18 mouse cellular contexts compared by ENCODE assay signal in the genomic region with DNA sequence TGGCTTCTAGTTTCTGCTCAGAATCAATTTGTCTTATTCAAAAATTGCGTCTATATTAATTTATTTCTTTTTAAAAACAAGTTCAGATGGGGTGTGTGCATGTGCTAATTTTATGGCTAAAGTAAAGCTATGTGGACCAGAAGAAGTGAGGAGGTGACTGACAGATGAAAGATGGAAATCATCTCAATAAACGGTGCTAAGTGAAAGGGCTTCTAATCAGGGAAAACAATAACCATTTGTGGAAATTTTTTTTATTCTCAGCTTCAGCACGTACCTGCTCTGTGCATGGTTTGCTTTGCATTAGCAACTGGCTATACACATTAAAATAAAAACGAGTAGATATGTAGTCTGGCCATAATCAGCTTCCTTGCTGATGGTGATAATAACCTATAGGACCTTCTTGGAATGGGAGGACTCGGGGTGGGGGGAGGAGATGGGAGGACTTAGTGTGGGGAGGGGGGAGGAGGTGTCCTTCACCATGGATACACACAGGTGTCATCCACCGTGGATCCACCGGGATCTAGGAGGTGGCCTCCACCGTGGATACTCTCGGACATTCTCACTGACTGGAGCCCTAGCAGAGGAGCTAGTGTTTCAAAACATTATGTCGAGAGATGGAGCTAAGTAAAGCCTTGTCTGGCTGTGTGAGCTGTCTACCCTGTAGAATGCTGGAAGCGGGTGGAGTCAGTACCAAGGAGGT.
DNase-seq lines count a peak whose midpoint lies in the region; ATAC-seq lines count a peak whose summit lies in the region.
"Had no signal": no experiment of that assay in that cellular context is flagged by ENCODE, and none has a peak within 500 bp of the region (broad histone marks: within the 10 kb centered on the region; RNA-seq: fewer than 3 reads in every experiment).

No protein-coding gene starts in this region.

- WGBS in forebrain, embryonic 11.5 days, result 81% methylated on average over 11 of the region's 11 CpGs
- 84% methylated on average over 11 of the region's 11 CpGs for WGBS in forebrain, embryonic 10.5 days
- WGBS in lung, embryonic 15.5 days, result 54% methylated on average over 11 of the region's 11 CpGs
- 57% methylated on average over 11 of the region's 11 CpGs for WGBS in hindbrain, embryonic 15.5 days
- WGBS in neural tube, embryonic 15.5 days, result 63% methylated on average over 11 of the region's 11 CpGs

- H3K36me3 ChIP-seq in forebrain, embryonic 11.5 days (ENCODE audit: control insufficient read depth, insufficient read depth, low read length), result no peaks in the 10 kb centered on the region
- H3K36me3 ChIP-seq in forebrain, embryonic 10.5 days (replicated peaks), result no peaks in the 10 kb centered on the region; the same call in 1 of the 2 replicates
- no peaks in the 10 kb centered on the region for H3K36me3 ChIP-seq in lung, embryonic 15.5 days
- H3K36me3 ChIP-seq in hindbrain, embryonic 15.5 days, result 0 out of 2 replicates have a peak, but pooled peaks cover 7% of the 10 kb centered on the region
- no peaks in the 10 kb centered on the region for H3K36me3 ChIP-seq in neural tube, embryonic 15.5 days
- H3K36me3 ChIP-seq: embryonic facial prominence, embryonic 15.5 days; stomach, embryonic 15.5 days had no signal

- H3K27me3 ChIP-seq in forebrain, embryonic 11.5 days (ENCODE audit: control insufficient read depth, insufficient read depth, low read length), result no peaks in the 10 kb centered on the region
- H3K27me3 ChIP-seq in forebrain, embryonic 10.5 days (ENCODE audit: poor library complexity, severe bottlenecking), result no peaks in the 10 kb centered on the region
- no peaks in the 10 kb centered on the region for H3K27me3 ChIP-seq in lung, embryonic 15.5 days
- H3K27me3 ChIP-seq in hindbrain, embryonic 15.5 days, result no peaks in the 10 kb centered on the region
- no peaks in the 10 kb centered on the region for H3K27me3 ChIP-seq in neural tube, embryonic 15.5 days (replicated peaks)
- H3K27me3 ChIP-seq: CH12.LX; embryonic facial prominence, embryonic 15.5 days; stomach, embryonic 15.5 days had no signal

- H3K9ac ChIP-seq in forebrain, embryonic 11.5 days (ENCODE audit: low read length), result no peak overlapping the region
- no peak overlapping the region for H3K9ac ChIP-seq in lung, embryonic 15.5 days
- no peak overlapping the region for H3K9ac ChIP-seq in hindbrain, embryonic 15.5 days
- H3K9ac ChIP-seq in neural tube, embryonic 15.5 days (replicated peaks), result no peak overlapping the region
- H3K9ac ChIP-seq: embryonic facial prominence, embryonic 15.5 days; stomach, embryonic 15.5 days had no signal

- H3K27ac ChIP-seq in forebrain, embryonic 11.5 days (ENCODE audit: low read depth, low read length), result 0 out of 2 replicates have a peak overlapping the region, but pooled peaks have one; percentile 18
- H3K27ac ChIP-seq in forebrain, embryonic 10.5 days, result no peak overlapping the region
- H3K27ac ChIP-seq in lung, embryonic 15.5 days, result no peak overlapping the region
- peak overlapping the region; percentile 52 for H3K27ac ChIP-seq in hindbrain, embryonic 15.5 days (replicated peaks)
- H3K27ac ChIP-seq in neural tube, embryonic 15.5 days (replicated peaks), result peak overlapping the region; percentile 45
- H3K27ac ChIP-seq: embryonic facial prominence, embryonic 15.5 days; stomach, embryonic 15.5 days had no signal

- no peak overlapping the region for H3K4me3 ChIP-seq in forebrain, embryonic 11.5 days (ENCODE audit: low read depth, low read length)
- H3K4me3 ChIP-seq in forebrain, embryonic 10.5 days, result no peak overlapping the region
- no peak overlapping the region for H3K4me3 ChIP-seq in lung, embryonic 15.5 days
- H3K4me3 ChIP-seq in hindbrain, embryonic 15.5 days, result no peak overlapping the region
- H3K4me3 ChIP-seq in neural tube, embryonic 15.5 days (replicated peaks), result no peak overlapping the region
- H3K4me3 ChIP-seq: embryonic facial prominence, embryonic 15.5 days; myocyte; stomach, embryonic 15.5 days had no signal

- no peak for DNase-seq in forebrain, embryonic 11.5 days (ENCODE audit: low spot score)
- DNase-seq in forebrain, embryonic 10.5 days (ENCODE audit: extremely low spot score, low spot score), result no peak
- DNase-seq in lung, postnatal 10 days, result no peak
- no peak for DNase-seq in layer of hippocampus, adult 9-11 months
- DNase-seq in frontal cortex, postnatal 10 days (ENCODE audit: low spot score in 2 of 2), result no peak
- DNase-seq: adrenal gland, postnatal 10 days; cerebellum, adult 8-10 months; kidney, adult 18-20 months; kidney, postnatal 14 days; liver; lung, adult 18-20 months had no signal

- no peaks in the 10 kb centered on the region; the same call in 1 of the 2 replicates for H3K4me1 ChIP-seq in forebrain, embryonic 11.5 days (replicated peaks; ENCODE audit: control insufficient read depth, insufficient read depth, low read length)
- H3K4me1 ChIP-seq in forebrain, embryonic 10.5 days, result peaks cover 6% of the 10 kb centered on the region; the same call in 1 of the 2 replicates
- H3K4me1 ChIP-seq in lung, embryonic 15.5 days, result no peaks in the 10 kb centered on the region
- peaks cover 17% of the 10 kb centered on the region for H3K4me1 ChIP-seq in hindbrain, embryonic 15.5 days (replicated peaks)
- H3K4me1 ChIP-seq in neural tube, embryonic 15.5 days, result peaks cover 42% of the 10 kb centered on the region
- H3K4me1 ChIP-seq: embryonic facial prominence, embryonic 15.5 days had no signal

- ATAC-seq in forebrain, embryonic 11.5 days (replicated peaks; ENCODE audit: low FRiP score), result peak; percentile 42; the same call in 1 of the 2 replicates
- ATAC-seq in lung, embryonic 15.5 days (ENCODE audit: borderline replicate concordance, extremely low read depth, low FRiP score, low TSS enrichment), result 0 out of 2 replicates have a peak, but pooled peaks have one; percentile 14
- peak; percentile 46; the same call in 1 of the 2 replicates for ATAC-seq in hindbrain, embryonic 15.5 days (ENCODE audit: low FRiP score, low read depth)
- no peak for ATAC-seq in neural tube, embryonic 15.5 days (ENCODE audit: low FRiP score)

- H3K4me2 ChIP-seq in forebrain, embryonic 11.5 days (ENCODE audit: low read depth, low read length, severe bottlenecking), result no peak overlapping the region
- no peak overlapping the region for H3K4me2 ChIP-seq in lung, embryonic 15.5 days
- H3K4me2 ChIP-seq in hindbrain, embryonic 15.5 days, result no peak overlapping the region
- H3K4me2 ChIP-seq in neural tube, embryonic 15.5 days, result no peak overlapping the region
- H3K4me2 ChIP-seq: embryonic facial prominence, embryonic 15.5 days; stomach, embryonic 15.5 days had no signal

- H3K9me3 ChIP-seq in forebrain, embryonic 11.5 days (ENCODE audit: control insufficient read depth, low read length), result no peaks in the 10 kb centered on the region
- H3K9me3 ChIP-seq in forebrain, embryonic 10.5 days, result no peaks in the 10 kb centered on the region
- H3K9me3 ChIP-seq in lung, embryonic 15.5 days, result no peaks in the 10 kb centered on the region
- no peaks in the 10 kb centered on the region for H3K9me3 ChIP-seq in hindbrain, embryonic 15.5 days
- no peaks in the 10 kb centered on the region for H3K9me3 ChIP-seq in neural tube, embryonic 15.5 days (replicated peaks)
- H3K9me3 ChIP-seq: embryonic facial prominence, embryonic 15.5 days; stomach, embryonic 15.5 days had no signal

Comparison
In these comparisons a context has a peak if more than half of its experiments do, and no peak if none do; other contexts are left out.
1. H3K27ac ChIP-seq: peak in forebrain, embryonic 11.5 days (single experiment), hindbrain, embryonic 15.5 days (single experiment) and neural tube, embryonic 15.5 days (single experiment); none in forebrain, embryonic 10.5 days (single experiment) and lung, embryonic 15.5 days (single experiment).